ENCODE assay signal across 22 mouse cellular contexts in genomic region chr5:52296303-52296702, GRCm38 (mm10).
DNase-seq lines count a peak whose midpoint lies in the region; ATAC-seq and TF ChIP-seq lines count a peak whose summit lies in the region.
"Had no signal": no experiment of that assay in that cellular context is flagged by ENCODE, and none has a peak within 500 bp of the region (broad histone marks: within the 10 kb centered on the region; RNA-seq: fewer than 3 reads in every experiment).

No protein-coding gene starts in this region.

- H3K9me3 ChIP-seq in intestine, embryonic 15.5 days = no peaks in the 10 kb centered on the region
- no peaks in the 10 kb centered on the region for H3K9me3 ChIP-seq in intestine, postnatal 0 days (ENCODE audit: control insufficient read depth)
- H3K9me3 ChIP-seq in kidney, embryonic 16.5 days (ENCODE audit: low read length) = no peaks in the 10 kb centered on the region
- H3K9me3 ChIP-seq: embryonic facial prominence, embryonic 13.5 days; embryonic facial prominence, embryonic 15.5 days; forebrain, embryonic 10.5 days; forebrain, embryonic 12.5 days had no signal

- WGBS in intestine, embryonic 15.5 days = 77% methylated on average over 3 of the region's 3 CpGs
- 73% methylated on average over 3 of the region's 3 CpGs for WGBS in intestine, postnatal 0 days
- WGBS in kidney, embryonic 16.5 days = 68% methylated on average over 3 of the region's 3 CpGs

- no peaks in the 10 kb centered on the region for H3K27me3 ChIP-seq in intestine, embryonic 15.5 days (replicated peaks)
- H3K27me3 ChIP-seq in intestine, postnatal 0 days (replicated peaks; ENCODE audit: control insufficient read depth, insufficient read depth, low read length) = no peaks in the 10 kb centered on the region
- no peaks in the 10 kb centered on the region for H3K27me3 ChIP-seq in kidney, embryonic 16.5 days (ENCODE audit: insufficient read depth, low read length)
- H3K27me3 ChIP-seq: embryonic facial prominence, embryonic 13.5 days; embryonic facial prominence, embryonic 15.5 days; forebrain, embryonic 12.5 days had no signal

- H3K4me3 ChIP-seq in intestine, embryonic 15.5 days (replicated peaks) = no peak overlapping the region
- H3K4me3 ChIP-seq in intestine, postnatal 0 days (ENCODE audit: low read depth, low read length) = no peak overlapping the region
- H3K4me3 ChIP-seq in kidney, embryonic 16.5 days (ENCODE audit: low read length) = no peak overlapping the region
- H3K4me3 ChIP-seq: embryonic facial prominence, embryonic 13.5 days; embryonic facial prominence, embryonic 15.5 days; erythroblast, embryonic 14.5 days; forebrain, embryonic 10.5 days; forebrain, embryonic 12.5 days had no signal

- H3K9ac ChIP-seq in intestine, embryonic 15.5 days = no peak overlapping the region
- no peak overlapping the region for H3K9ac ChIP-seq in intestine, postnatal 0 days (ENCODE audit: low read depth, low read length)
- H3K9ac ChIP-seq in kidney, embryonic 16.5 days (replicated peaks; ENCODE audit: low read length) = no peak overlapping the region
- H3K9ac ChIP-seq: embryonic facial prominence, embryonic 13.5 days; embryonic facial prominence, embryonic 15.5 days; forebrain, embryonic 12.5 days had no signal

- no peaks in the 10 kb centered on the region for H3K4me1 ChIP-seq in intestine, embryonic 15.5 days (replicated peaks)
- no peaks in the 10 kb centered on the region for H3K4me1 ChIP-seq in intestine, postnatal 0 days (replicated peaks; ENCODE audit: control insufficient read depth, insufficient read depth, low read length)
- 0 out of 2 replicates have a peak, but pooled peaks cover 8% of the 10 kb centered on the region for H3K4me1 ChIP-seq in kidney, embryonic 16.5 days (ENCODE audit: insufficient read depth, low read length)
- H3K4me1 ChIP-seq: embryonic facial prominence, embryonic 13.5 days; forebrain, embryonic 12.5 days had no signal

- no peaks in the 10 kb centered on the region for H3K36me3 ChIP-seq in intestine, embryonic 15.5 days
- no peaks in the 10 kb centered on the region for H3K36me3 ChIP-seq in intestine, postnatal 0 days (ENCODE audit: control insufficient read depth, insufficient read depth)
- no peaks in the 10 kb centered on the region for H3K36me3 ChIP-seq in kidney, embryonic 16.5 days (ENCODE audit: insufficient read depth, low read length)
- H3K36me3 ChIP-seq: embryonic facial prominence, embryonic 13.5 days; embryonic facial prominence, embryonic 15.5 days; forebrain, embryonic 10.5 days; forebrain, embryonic 12.5 days had no signal

- no peak overlapping the region for H3K27ac ChIP-seq in intestine, embryonic 15.5 days
- no peak overlapping the region for H3K27ac ChIP-seq in intestine, postnatal 0 days (ENCODE audit: low read depth, low read length)
- no peak overlapping the region for H3K27ac ChIP-seq in kidney, embryonic 16.5 days (ENCODE audit: low read length)
- H3K27ac ChIP-seq: embryonic facial prominence, embryonic 13.5 days; embryonic facial prominence, embryonic 15.5 days; forebrain, embryonic 10.5 days; forebrain, embryonic 12.5 days had no signal

- no peak overlapping the region for H3K4me2 ChIP-seq in intestine, embryonic 15.5 days (replicated peaks)
- H3K4me2 ChIP-seq in intestine, postnatal 0 days (replicated peaks; ENCODE audit: low read depth) = no peak overlapping the region
- H3K4me2 ChIP-seq in kidney, embryonic 16.5 days (replicated peaks; ENCODE audit: low read depth, low read length) = no peak overlapping the region
- H3K4me2 ChIP-seq: embryonic facial prominence, embryonic 13.5 days; embryonic facial prominence, embryonic 15.5 days; forebrain, embryonic 12.5 days had no signal

- ATAC-seq in intestine, embryonic 15.5 days = peak; percentile 71; the same call in 1 of the 2 replicates
- no peak for ATAC-seq in intestine, postnatal 0 days
- ATAC-seq in kidney, embryonic 16.5 days (ENCODE audit: low FRiP score, low TSS enrichment) = peak; percentile 80; the same call in 1 of the 2 replicates
- ATAC-seq: forebrain, embryonic 14.5 days; forebrain, embryonic 16.5 days had no signal

- no peak for TF ChIP-seq CTCF in intestine, postnatal 0 days (IDR thresholded peaks at IDR 0.05; ENCODE audit: low read depth)

- DNase-seq in kidney, adult 18-20 months = no peak
- DNase-seq in layer of hippocampus, postnatal 10 days (ENCODE audit: low spot score in 2 of 2) = no peak
- DNase-seq: adrenal gland, adult 2 months; adrenal gland, postnatal 10 days; adrenal gland, postnatal 25 days; cerebellum, adult 11 months; cerebellum, adult 18-20 months; cerebellum, adult 8-10 months; cerebellum, adult 9-11 months; cerebellum, postnatal 14 days; cerebellum, postnatal 36 days; embryo, embryonic 11 days had no signal
